Mouse (Mus musculus) cerebellum, adult 8-10 months (tissue): ENCODE results near the gene Ttf1.

Experiments
- DNase-seq: peaks from one replicate; pipeline ENCODE4 v3.0.0; 2022

Ttf1 gene

GRCm38 (mm10) chr2:29130118-29130899 lies 70.2 kb downstream of the Ttf1 start:
- DNase-seq = no peak

- DNase-seq = no peak
Measured at GRCm38 (mm10) chr2:29135161-29135560, 75.1 kb downstream of the Ttf1 start.
